Mouse (Mus musculus) megakaryocyte, embryonic 14.5 days (primary cell): ENCODE data around the gene Rfx7. TPM values are rescaled to one million over a fixed set of nuclear protein-coding genes. Genes with fewer than 3 reads are reported as not detected.

Experiments used
- H3K27me3 ChIP-seq: replicated peaks from 2 replicates; pipeline ENCODE3; 2012; ENCODE audit warnings: inconsistent platforms
- H3K36me3 ChIP-seq: replicated peaks from 2 replicates; pipeline ENCODE3; 2012; ENCODE audit warnings: low read length, inconsistent platforms, mixed read lengths
- H3K4me1 ChIP-seq: 2 replicates; pipeline ENCODE4 v1.6.1; 2012; ENCODE audit warnings: inconsistent platforms
- H3K4me3 ChIP-seq: replicated peaks from 2 replicates; pipeline ENCODE3; 2012; ENCODE audit warnings: moderate library complexity, mild to moderate bottlenecking, inconsistent platforms
- H3K9me3 ChIP-seq: 2 replicates; pipeline ENCODE4 v1.6.1; 2012; ENCODE audit warnings: inconsistent platforms
- FLI1 ChIP-seq: IDR thresholded peaks from 2 replicates; pipeline ENCODE4 v1.6.1; 2012; ENCODE audit warnings: low read length, inconsistent platforms, mixed read lengths
- GATA1 ChIP-seq: IDR thresholded peaks from 3 replicates; pipeline ENCODE4 v1.6.1; 2012; ENCODE audit warnings: mixed read lengths, low read length, inconsistent platforms, borderline replicate concordance
- polyA plus RNA-seq: library from polyadenylated mRNA; stranded (reverse); fragments of >175 nt; gene quantifications from 2 replicates; pipeline ENCODE4 v1.2.3, GENCODE M21; 2012; ENCODE audit warnings: low replicate concordance; ENCODE audit not compliant: insufficient read depth

Gene Rfx7
- polyA plus RNA-seq, 1 experiment = 5.3 TPM

DNA sequence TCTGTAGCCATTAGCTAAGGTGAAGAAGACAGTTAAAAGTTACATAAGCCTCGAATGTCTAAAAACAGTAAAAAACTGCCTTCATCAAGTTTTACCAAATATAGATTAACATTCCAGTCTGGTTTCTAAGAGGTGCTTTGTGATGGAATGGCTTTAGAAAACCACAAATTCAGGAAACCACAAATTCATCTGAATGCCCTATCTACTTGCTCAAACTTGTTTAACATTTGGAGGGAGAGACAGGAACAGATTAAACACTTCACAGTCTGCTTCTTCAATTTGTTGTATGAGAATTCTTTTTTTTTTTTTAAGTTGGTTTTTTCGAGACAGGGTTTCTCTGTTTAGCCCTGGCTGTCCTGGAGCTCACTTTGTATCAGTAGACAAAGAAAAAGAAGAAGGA is 117.7 kb downstream of the Rfx7 start:
- Histone ChIP-seq H3K36me3 (no peaks in the 10 kb centered on the region), H3K27me3 (peaks cover 12% of the 10 kb centered on the region), H3K4me1 (peaks cover 25% of the 10 kb centered on the region), H3K4me3 (no peak overlapping the region), H3K9me3 (peaks cover 11% of the 10 kb centered on the region)
- TF ChIP-seq FLI1 (no peak), GATA1 (no peak)

DNA sequence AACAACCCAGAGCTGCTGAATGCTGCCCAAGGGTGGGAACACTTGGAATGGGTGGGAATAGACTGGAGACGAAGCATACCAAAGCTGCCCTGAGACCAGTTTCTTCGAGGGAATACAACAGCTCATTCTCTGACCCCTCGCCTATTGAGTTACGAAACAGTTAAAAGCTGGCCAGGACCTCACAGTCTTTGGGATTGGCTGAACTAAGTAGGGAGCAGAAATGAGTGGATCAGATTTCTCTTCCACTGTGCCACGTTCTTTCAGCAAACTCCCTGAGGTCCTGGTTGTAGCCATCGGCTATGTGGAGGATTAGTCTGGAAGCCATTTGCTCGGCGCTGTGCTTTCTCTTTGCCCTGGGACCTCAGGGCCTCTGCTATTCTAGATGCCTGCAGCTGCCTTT is 120.9 kb downstream of the Rfx7 start:
- H3K4me3 ChIP-seq = no peak overlapping the region
- H3K27me3 ChIP-seq = peaks cover 9% of the 10 kb centered on the region
- H3K4me1 ChIP-seq = peaks cover 57% of the 10 kb centered on the region
- H3K9me3 ChIP-seq = no peaks in the 10 kb centered on the region
- no peaks in the 10 kb centered on the region for H3K36me3 ChIP-seq
- TF ChIP-seq FLI1 (no peak), GATA1 (no peak)

DNA sequence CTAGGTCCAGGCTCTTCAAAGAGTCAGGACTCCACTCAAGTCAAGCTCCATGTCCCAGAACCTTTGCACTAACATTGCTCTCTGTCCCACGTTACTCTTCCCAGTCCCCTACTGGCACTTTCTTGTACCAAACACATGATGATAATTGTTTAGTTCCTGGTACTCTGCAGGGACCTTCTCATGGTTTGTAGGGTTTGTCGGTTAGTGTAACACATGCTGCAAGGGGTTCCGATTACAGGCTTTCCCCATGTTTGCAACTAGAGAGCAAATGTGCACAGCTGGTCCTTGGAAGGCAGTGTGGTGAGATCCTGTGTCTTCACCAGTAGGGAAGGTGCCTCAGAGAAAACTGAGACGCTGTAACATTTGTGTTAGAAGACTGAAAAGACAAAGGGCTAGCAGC is 121.5 kb downstream of the Rfx7 start:
- Histone ChIP-seq H3K4me3 (no peak overlapping the region), H3K4me1 (peaks cover 63% of the 10 kb centered on the region), H3K27me3 (peaks cover 6% of the 10 kb centered on the region), H3K9me3 (no peaks in the 10 kb centered on the region), H3K36me3 (no peaks in the 10 kb centered on the region)
- no peak for TF ChIP-seq FLI1
- no peak for TF ChIP-seq GATA1

DNA sequence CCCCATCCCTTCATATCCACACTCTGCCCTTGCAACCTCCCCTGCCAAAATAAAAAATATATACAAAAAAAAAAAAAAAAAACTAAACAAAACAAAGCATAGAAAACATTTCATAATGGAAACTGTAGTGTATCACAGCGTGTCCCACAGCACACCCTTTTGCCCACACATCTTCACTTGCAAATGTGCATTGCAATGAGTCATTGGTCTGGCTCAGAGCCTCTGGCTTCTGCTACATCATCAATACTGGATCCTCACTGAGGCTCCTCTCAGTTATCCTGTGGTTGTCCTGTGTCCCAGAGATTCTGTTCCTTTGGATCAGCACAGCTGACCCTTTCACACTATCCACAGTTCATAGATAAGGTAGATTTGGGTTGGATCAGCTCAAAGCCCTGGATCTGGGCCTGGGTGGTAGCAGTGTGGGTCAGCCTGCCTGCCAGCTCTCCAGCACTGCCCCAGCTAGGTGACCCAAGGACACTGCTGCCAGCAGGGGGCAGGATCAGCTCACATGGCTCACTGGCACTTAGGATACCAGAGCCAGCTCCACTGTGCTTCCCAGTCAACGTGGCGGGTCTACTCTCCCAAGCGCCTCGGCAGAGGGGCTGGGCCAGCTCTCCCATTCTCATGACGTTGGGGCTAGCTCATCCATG is 122.7 kb downstream of the Rfx7 start:
- H3K36me3 ChIP-seq = no peaks in the 10 kb centered on the region
- peak overlapping the region; percentile 53 for H3K4me3 ChIP-seq
- peaks cover 63% of the 10 kb centered on the region for H3K4me1 ChIP-seq
- TF ChIP-seq GATA1 (no peak), FLI1 (no peak)
- H3K27me3 ChIP-seq = peaks cover 4% of the 10 kb centered on the region
- no peaks in the 10 kb centered on the region for H3K9me3 ChIP-seq

DNA sequence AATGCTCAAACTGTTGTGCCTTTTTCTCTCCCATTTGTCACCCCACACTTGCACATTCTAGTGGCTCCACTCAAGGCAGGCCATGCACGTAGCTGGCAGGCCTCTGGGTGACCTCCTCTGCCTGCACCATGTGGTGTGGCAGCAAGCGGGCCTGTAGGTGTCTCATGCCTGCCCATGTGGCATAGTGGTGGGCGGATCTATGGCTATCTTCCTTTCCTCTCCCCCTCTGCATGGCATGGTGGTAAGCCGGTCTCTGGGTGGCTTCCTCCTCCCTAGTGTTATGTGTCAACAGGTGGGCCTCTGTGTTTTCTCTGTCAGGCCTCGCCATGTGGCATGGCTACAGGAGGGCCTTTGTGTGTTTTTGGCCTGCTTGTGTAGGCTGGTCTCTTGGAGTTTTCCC is 123.6 kb downstream of the Rfx7 start:
- TF ChIP-seq GATA1 (no peak), FLI1 (no peak)
- no peaks in the 10 kb centered on the region for H3K36me3 ChIP-seq
- no peaks in the 10 kb centered on the region for H3K9me3 ChIP-seq
- H3K27me3 ChIP-seq = peaks cover 4% of the 10 kb centered on the region
- H3K4me3 ChIP-seq = peak overlapping the region; percentile 63
- H3K4me1 ChIP-seq = peaks cover 71% of the 10 kb centered on the region

DNA sequence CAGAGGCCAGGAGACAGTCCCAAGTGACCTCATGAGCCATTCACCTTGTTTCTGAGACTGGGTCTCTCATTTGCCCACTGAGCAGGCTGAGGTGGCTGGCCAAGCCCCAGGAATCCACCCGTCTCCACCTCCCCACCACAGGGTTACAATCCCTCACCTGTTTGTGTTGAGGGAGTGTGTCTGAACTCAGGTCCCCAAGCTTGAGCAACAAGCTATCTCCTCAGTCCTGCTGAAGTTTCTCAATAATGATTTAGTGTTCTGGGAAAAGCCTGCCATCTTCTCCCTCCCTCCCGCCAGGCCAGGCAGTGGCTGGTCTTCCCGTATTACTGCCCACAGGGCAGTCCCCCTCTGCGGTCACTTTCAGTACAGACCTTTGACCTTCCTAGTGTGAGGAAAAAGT is 124.5 kb downstream of the Rfx7 start:
- H3K4me3 ChIP-seq = peak overlapping the region; percentile 78
- TF ChIP-seq FLI1 = no peak
- no peak for TF ChIP-seq GATA1
- peaks cover 4% of the 10 kb centered on the region for H3K27me3 ChIP-seq
- peaks cover 79% of the 10 kb centered on the region for H3K4me1 ChIP-seq
- no peaks in the 10 kb centered on the region for H3K36me3 ChIP-seq
- no peaks in the 10 kb centered on the region for H3K9me3 ChIP-seq

DNA sequence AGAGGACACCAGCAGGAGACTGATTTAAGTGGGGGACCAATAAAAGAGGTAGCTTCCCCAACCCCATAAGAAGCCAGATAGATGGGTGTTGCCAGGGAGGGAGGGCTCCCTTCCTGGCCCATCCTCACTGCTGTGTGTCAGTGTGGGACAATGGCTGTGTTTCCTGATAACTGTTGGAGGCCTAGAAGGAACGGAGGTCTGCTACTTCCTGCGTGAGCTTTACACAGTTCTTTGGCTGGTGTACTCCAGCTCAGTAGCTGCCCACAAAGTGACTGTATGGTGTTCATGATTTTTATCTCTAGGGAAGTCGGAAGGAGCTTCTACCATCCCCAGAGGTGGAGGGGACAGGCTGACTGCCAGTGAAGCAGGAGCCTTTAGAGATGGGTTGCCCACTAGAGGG is 124.9 kb downstream of the Rfx7 start:
- peaks cover 77% of the 10 kb centered on the region for H3K4me1 ChIP-seq
- H3K4me3 ChIP-seq = peak overlapping the region; percentile 78
- H3K27me3 ChIP-seq = peaks cover 4% of the 10 kb centered on the region
- no peaks in the 10 kb centered on the region for H3K9me3 ChIP-seq
- TF ChIP-seq FLI1 (no peak), GATA1 (no peak)
- H3K36me3 ChIP-seq = no peaks in the 10 kb centered on the region

DNA sequence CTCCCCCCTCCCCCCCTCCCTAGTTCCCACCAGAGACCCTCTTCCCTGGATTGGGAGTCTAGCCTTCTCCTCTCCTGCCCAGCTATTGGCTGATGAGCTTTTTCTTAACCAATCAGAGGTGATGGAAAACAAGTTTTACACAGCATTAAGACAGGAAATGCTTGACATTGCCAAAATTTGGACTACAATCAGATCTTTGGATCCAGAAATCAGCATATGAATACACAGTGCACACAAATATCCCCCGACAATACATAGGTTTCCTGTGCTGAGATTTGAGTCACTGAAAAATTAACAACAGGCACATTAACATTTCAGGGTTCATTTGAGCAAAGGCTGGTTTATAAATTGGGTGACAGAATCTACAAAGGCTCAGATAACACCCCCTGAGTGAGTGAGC is 125.7 kb downstream of the Rfx7 start:
- no peak for TF ChIP-seq FLI1
- no peak for TF ChIP-seq GATA1
- peaks cover 2% of the 10 kb centered on the region for H3K27me3 ChIP-seq
- peaks cover 72% of the 10 kb centered on the region for H3K4me1 ChIP-seq
- H3K4me3 ChIP-seq = no peak overlapping the region
- no peaks in the 10 kb centered on the region for H3K36me3 ChIP-seq
- H3K9me3 ChIP-seq = no peaks in the 10 kb centered on the region

DNA sequence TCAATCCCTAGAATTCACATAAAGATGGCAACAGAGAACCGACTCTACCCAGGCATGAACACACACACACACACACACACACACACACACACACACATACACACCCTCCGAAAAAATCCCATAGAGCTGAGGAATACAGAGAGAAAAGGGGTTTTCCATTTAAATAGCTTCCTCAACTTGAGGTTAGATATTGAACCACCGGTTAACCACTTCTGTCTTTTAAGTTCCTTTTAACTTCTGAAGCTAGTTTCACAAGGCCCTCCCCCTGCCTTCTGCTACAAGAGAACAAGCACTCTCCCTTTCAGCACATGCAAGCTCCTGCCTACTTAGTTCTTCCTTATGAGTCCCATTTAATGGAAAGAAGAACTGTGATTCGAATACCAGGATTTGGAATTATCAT is 128.1 kb downstream of the Rfx7 start:
- Histone ChIP-seq H3K4me1 (peaks cover 74% of the 10 kb centered on the region), H3K4me3 (no peak overlapping the region), H3K9me3 (no peaks in the 10 kb centered on the region), H3K36me3 (peaks cover 13% of the 10 kb centered on the region), H3K27me3 (no peaks in the 10 kb centered on the region)
- TF ChIP-seq FLI1 (no peak), GATA1 (no peak)

DNA sequence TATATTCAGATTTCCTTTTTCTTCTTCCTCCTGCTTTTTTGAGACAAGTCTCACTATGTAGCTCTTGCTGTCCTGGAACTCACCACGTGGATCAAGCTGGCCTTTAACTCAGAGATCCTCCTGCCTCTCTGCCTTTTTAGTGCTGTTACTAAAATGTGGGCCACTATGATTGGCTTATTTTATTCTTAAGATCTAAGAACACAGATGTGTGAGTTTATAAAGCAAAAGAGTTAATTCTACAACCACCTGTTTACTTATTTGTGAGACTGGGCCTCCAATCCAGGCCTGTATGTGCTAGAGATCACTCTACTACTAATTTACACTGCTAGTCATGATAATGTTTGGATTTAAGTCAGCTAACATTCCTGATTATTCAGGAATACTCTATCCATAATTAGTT is 128.9 kb downstream of the Rfx7 start:
- H3K27me3 ChIP-seq = no peaks in the 10 kb centered on the region
- no peak overlapping the region for H3K4me3 ChIP-seq
- peaks cover 73% of the 10 kb centered on the region for H3K4me1 ChIP-seq
- peaks cover 21% of the 10 kb centered on the region for H3K36me3 ChIP-seq
- no peak for TF ChIP-seq FLI1
- TF ChIP-seq GATA1 = no peak
- H3K9me3 ChIP-seq = no peaks in the 10 kb centered on the region

DNA sequence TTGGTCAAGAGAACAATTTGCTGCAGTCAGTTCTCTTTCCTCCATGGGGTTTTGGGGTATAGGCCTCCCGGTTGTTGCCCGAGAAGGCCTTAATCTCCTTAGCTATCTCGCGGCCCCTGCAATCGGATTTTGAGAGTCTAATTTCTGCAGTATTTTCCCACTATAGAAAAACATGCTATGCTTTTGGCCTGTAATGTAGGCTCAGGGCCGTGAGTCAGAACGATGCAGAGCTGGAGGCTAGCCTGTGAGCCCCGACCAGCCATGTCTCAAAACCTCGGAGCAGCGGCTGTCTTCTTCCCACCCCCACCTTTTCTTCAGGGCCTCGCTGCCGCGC is 129.5 kb downstream of the Rfx7 start:
- Histone ChIP-seq H3K4me1 (peaks cover 67% of the 10 kb centered on the region), H3K36me3 (peaks cover 24% of the 10 kb centered on the region), H3K27me3 (no peaks in the 10 kb centered on the region), H3K9me3 (no peaks in the 10 kb centered on the region), H3K4me3 (peak overlapping the region; percentile 95)
- no peak for TF ChIP-seq GATA1
- no peak for TF ChIP-seq FLI1
